Mouse (Mus musculus) CD4-positive, CD25-positive, alpha-beta regulatory T cell, adult 2 months (primary cell): Measurements from ENCODE around the gene Ier5.

Experiments
- DNase-seq: peaks from one replicate; pipeline ENCODE4 v3.0.0-alpha.2; 2012; ENCODE audit warnings: low read depth, low spot score

The Ier5 gene

DNA sequence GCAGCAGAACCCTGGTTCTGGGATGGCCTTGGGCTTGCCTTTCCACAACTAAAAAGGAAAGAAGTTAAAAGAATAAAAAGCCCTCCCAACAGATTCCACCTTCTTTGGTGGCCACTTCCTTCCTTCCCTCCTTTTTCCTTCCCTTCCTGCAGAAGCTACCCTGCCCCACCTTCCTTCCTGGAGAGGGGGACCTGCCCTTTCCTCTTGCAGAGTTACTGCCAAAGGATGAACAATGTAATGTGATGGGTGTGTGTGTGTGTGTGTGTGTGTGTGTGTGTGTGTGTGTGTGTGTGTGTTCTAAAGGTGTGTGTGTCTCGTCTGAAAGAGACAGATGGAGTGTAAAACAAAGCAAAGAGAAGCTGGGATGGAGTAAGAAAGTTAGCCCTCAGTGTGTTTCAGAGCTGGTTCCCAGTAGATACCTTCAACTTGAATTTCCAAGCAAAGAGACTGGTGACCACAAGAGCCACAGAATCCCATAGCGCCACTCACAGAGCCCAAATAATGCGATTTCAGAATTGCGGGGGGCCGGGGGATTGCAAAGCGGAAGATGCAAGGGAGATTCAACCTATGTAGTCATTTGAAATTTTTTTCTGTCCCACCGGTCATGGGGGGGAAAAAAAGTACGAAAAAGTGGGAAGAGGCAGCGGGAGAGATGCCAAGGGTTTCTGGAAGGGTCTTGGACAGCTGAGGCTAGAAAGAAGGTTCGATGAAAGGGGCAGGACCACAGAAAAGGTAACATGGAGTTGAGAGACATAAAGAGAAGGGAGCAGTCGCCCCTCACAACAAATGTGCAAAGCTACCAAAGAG lies 17.1 kb downstream of the Ier5 start:
- DNase-seq: no peak

DNA sequence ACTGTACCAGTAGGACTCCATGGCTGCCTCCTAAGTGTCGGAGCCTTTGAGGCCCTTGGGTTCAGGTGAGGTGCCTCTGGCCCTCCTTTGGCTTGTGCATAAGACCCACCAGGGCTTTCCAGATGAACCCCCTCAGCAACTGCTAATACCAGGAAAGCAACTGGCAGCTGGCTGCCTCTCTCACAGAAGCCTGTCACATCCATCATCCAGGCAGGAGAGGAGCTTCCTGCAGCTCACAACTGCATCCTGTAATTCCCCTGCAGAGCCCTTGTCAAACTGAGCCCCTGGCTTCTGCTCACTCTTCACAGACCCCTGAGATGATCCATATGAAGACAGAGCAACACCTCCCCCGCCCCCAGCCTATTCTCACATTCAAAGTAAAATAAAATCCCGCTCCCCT lies 21.8 kb downstream of the Ier5 start:
- no peak for DNase-seq

DNA sequence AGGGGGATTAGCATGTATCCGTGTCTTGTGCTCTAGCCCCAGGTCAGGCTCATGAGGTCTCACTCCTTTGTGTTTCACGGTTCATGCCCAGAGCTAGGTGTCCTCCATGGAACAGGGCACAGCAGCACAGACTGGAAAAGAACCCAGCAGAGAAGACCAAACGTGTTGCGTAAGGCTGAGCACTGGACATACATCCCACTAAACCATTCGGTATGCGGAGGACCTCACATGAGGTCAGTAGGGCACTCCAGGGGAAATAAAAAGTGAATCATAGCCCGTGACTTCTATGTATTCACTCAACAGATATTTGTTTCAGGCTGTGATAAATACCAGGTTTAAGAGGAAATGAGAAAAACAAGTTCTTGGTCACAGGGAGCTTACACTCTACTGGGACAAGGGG lies 23.6 kb downstream of the Ier5 start:
- DNase-seq: no peak

DNA sequence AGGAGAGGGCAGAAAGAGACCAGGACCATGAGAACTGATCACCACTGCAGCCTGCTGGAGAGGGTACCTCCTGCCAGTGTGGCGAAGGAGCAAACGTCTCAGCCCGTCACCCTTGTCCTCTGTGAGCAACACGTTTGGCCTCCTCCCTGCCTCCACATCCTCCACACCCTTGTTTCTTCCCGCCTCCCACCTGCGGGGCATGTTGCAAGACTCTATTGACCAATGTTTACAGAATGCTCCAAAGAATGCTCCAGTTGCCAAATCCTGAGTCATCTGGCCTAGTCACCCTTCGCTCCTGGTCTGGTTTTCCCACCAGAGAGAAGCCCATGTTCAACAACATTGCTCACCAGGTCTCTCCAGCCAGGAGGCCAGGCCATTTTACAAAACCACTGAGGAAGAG lies 24.6 kb downstream of the Ier5 start:
- no peak for DNase-seq

DNA sequence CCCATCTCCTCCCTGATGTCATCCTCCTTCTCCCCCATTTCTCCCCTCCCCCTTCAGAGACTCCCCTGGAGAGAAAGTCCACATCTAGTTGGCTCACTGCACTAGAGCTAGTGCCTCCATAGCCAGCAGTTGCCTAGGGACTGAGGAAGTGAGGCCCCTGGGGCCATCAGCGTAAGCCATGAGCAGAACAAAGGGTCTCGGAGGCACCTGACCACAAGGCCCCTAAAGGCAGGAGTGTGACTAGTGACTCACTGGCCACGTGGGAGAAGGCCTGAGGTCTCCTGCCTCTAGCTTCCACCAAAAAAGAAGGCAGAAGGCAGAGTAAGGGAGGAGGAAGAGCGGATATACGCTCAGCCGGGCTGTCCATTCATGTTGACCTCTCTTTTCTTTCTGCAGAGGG lies 25.5 kb downstream of the Ier5 start:
- no peak for DNase-seq

DNA sequence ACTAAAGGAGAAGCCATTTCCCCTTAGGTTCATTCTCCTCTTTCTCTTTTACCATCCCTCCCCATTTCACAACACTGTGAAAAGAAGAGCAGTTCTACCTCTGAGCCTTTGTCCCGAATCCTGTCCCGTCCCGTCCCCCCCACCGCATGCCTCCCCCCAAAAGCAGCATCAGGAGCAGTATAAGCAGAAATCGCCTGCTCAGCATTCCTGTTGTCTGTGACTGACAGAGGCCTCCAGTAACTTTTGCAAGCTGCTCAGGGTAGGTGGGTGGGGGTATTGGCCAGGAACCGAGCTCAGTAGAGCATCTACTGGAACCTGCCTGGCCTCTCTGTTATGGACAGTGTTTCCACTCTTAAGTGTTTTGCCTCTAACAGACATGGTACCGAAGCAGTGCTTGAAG lies 26.3 kb downstream of the Ier5 start:
- no peak for DNase-seq

DNA sequence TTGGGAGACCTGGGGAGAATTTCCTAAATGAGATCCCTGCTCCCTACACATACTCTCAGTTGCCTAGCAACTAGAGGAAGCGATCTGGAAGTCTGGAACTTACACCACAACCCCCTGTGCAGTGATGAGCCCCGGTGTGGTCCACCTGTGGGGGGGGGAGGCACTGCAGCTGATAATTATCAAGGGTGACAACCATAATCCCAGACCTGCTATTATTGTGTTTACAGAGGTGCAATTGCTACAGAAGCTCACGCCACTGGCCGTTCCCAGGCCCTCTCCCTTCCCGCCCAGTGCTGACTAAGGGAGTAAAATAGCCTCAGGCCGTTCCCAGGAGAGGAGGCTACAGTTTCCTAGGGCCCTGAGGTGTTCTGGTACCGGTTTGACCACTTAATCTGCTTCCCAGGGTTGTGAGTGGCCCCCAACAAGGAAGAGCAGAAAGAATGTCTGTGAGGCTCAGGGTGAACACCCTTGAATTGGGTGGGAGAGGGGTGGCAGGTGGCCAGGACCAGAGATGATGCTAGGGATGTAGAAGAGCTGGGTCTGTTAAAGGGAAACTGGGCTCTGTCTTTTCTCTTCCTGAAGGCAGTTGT lies 28.1 kb downstream of the Ier5 start:
- DNase-seq: no peak

DNA sequence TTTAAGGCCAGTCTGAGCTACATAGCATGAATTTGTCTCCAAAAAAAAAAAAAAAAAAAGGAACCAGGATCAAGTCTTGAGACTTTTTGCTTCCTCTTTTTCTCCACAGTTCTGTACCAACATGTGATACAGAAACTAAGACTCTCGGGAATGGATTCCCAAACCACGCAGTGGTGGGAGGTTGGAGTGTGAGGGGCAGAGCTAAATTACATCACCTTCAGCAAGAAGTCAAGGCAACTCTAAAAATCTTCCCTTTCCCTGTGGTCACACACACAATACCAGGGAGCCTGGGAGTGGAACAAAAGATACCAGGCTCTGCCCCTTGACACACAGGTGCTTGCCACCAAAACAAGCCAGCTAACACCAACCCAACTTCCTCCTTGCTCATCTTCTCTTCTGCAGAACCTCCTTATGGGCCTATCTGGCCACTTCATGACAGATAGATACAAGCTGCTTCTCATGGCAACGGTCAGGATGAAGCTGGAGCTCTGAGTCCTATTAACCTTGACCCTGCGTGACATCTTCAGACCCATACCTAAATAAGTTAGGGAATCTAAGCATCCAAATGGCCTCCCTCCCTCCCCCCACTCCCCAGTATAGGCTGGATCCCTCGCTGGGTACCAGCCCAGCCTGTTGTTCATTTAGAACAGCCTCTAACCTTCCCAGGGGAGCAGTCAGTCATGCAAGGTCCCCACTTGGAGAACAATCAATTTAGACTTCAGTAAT lies 28.7 kb downstream of the Ier5 start:
- DNase-seq: no peak

DNA sequence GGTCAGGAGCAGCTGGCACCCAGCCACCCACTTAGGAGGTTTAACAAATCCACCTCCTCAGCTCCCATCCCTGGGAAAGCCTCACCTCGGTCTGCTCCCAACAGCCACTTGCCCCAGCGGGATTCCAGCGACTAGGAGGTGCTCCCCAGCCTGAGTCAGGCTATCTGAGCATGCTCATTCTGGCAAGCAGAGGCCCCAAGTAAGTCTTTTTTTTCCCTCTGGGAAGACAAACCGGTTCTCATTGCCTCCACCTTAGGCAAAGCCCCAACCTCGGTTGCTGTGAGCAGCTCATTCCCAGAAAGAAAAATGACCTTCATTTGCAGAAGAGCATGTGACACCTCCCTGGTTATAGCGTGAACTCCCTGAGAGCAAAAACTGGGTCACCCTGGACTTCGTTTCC lies 29.7 kb downstream of the Ier5 start:
- DNase-seq: no peak

DNA sequence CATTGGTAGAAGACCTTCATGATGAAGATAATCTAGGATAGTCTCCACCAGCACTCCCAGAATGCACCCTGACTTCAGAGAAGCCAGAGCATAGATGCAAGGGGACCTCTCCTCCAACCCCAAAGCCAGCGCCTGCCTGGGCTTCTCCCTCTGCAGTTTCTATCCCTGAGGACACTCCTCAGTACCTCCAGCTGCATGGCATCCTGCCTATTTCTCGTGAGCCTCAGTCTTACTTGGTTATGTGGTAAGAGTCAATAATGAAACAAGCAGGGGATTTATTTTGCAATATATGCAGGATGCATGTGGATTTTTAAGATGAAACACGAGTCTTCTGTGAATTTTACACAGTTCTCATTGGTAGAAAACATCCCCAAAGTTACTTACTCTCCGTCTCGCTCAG lies 33.2 kb downstream of the Ier5 start:
- DNase-seq: no peak

DNA sequence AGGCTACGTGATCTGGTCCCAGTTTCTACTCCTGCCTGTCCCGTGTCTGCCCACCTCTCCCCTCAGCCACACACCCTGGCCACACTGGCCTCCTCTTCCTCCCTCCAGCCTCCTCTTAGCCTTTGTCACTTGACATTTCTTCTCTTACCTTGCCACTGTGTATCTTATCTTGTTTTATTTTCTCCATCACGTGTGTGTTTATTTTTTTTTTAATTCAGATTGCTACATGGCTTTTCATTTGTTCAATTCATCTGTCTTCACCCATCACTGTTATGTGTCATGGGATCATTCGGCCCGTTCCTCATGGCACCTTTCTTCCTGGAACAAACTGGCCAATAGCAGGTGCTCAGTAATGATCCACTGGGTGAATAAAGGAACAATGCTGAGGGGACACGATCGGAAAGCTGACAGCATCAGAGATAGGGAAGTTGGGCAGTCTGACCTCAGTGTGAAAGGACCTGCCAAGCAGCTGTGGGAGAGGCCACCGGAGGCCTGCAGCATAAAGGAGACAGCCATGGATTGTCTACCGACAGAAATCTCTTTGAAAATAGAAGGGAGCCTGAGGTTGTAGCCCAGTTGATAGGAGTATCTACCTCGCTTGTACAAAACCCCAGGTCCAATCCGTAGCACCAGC lies 34.3 kb downstream of the Ier5 start:
- DNase-seq: no peak

DNA sequence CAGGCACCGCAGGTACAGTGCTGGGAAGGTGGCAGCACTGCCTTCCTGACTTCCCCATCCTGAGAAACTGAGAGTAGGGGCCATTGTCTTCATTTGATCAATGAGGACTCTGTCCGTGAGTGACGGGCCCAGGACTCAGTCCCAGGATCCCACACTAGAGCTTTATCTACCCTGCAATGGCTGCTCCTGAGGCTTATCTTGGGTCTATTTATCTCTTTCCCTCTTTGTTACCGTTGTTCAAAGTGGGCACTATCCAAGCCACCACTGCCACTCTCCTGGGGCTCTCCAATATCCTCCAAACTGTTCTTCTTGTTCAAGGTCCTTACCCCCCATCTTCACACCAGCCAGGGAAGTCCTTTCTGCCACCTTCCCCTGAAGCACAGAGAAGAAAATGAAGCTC lies 34.8 kb downstream of the Ier5 start:
- DNase-seq: no peak

DNA sequence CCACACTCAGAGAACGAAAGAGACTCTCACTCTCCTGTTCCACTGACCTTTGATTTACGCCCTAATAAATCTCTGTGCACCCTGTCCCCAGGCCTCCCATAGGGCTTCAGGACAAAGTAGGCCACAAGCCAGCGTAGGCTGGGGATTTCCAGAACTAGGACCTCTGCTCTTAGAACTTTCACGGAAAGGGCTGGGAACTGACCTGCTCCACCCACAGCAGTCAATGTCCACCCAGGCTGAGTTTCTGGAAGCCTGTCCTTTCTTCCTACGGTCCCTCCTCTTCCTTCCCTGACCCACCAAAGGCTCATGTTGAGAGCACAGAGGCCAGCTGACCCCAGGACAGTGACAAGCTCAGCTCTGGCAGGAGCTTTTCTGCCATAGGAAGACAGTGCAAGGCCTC lies 35.3 kb downstream of the Ier5 start:
- DNase-seq: no peak

DNA sequence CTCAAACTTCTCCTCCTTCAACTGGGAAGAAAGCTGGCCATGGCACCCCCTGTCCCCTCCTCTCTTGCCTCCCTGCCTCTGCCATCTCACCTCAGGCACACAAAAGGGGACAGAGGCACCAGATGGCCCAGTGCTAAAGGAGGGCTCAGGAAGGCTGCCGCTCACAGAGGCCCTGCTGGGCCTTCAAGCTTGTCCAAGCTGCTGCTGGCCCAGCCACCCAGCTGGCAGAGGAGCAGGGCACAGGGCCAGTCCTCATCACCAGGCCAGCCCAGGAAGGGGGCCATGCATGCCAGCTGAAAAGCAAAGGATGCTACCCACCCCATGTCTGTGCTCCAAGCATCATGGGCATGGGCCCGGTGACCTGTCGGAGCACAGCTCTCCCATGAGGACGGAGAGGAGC lies 36.5 kb downstream of the Ier5 start:
- DNase-seq: no peak

DNA sequence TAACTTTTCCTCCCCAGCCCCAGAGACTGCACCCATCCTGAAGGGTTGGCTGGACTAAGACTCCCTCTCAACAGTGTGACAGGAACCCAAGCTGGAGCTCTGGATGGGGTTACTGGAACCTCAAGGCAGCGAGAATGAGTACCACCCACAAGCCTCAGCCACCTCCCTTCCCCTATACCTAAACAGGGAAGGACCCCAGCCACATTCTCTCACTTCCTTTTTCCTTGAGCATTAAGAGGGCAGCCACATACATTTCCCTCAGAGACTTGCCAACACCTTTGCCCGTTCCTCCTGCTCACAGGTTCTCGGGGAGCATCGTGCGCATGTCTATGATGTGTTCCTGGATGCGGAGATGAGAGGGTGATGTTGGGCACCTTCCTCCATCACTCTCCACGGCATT lies 37.4 kb downstream of the Ier5 start:
- DNase-seq: no peak

DNA sequence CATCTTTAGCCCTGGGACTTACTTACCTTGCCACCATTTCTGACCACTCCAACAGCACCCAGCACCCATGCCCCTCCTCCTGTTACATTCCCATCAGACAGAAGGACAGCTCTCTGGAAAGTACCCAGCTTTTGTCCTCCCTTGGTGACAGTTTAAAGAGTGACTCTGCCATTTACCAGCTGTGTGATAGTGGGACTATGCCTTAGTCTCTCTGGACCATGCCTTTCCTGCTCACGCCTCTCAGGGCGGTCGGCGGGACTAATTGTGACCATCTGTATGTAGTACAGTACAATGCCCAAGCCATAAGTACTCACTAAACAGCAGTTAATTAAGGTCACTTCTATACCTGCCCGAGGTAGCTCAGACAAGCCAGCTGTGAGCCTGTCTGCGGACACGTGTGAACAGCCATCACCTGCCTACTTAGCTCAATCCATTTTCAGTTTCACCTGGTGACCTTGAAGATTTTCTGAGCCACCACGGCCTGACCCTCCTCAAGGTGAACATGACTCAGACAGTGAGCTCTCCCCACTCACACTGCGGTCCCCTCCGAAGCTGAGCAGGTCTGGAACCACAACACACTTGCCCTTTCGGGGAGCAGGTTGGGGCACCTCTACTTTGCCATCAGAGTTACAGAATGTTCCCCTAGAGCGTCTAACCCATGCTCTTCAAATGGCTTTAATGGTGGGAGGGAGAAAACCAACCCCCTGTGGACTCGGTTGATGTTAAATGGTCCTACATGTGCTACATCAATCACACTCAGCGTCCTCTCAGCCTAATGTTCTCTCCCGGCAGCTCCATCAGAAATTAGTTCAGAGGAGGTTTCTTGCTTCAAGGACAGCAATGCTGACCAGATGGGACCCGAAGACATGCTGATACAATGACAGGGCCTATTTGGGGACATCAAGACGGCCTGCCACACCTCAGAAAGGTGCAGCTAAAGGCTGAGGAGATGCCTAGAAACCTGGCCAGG lies 38.3 kb downstream of the Ier5 start:
- no peak for DNase-seq

DNA sequence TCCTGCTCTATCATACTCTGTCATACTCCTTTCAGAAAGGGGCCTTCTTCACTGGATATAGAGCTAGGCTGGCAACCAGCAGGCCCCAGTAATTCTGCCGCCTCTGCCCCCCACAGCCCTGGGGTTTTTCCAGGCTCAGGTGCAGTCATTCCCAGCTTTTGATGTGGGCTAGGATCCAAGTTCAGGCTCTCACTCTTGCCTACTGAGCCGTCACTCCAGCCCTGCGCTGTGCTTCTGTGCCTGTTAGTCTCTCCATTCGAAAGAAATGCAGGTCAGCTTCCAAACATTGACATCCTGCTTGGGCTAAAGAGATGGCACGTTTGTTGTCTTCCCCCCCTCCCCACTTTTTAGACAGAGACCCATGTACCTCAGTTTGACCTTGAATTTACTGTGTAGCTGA lies 39.2 kb downstream of the Ier5 start:
- DNase-seq: no peak

DNA sequence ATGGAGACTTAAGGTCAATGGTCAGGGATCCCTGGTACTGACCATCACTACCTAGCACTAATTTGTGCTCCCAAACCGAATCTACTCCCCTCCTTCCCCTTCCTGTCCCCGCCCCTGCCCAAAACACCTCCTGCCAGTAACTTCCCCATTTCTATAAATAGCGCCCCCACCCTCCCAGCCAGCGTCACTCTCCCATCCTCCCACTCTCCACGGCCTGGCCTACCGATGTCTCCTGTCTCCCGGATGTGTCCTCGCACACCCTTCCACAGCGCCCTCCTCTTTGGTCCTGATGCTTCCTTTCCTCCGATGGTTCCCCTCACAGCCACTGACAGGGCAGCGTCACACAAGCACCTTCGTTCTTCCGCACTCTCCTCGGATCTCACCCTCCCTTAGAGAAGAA lies 39.9 kb downstream of the Ier5 start:
- DNase-seq: peak; percentile 88

DNA sequence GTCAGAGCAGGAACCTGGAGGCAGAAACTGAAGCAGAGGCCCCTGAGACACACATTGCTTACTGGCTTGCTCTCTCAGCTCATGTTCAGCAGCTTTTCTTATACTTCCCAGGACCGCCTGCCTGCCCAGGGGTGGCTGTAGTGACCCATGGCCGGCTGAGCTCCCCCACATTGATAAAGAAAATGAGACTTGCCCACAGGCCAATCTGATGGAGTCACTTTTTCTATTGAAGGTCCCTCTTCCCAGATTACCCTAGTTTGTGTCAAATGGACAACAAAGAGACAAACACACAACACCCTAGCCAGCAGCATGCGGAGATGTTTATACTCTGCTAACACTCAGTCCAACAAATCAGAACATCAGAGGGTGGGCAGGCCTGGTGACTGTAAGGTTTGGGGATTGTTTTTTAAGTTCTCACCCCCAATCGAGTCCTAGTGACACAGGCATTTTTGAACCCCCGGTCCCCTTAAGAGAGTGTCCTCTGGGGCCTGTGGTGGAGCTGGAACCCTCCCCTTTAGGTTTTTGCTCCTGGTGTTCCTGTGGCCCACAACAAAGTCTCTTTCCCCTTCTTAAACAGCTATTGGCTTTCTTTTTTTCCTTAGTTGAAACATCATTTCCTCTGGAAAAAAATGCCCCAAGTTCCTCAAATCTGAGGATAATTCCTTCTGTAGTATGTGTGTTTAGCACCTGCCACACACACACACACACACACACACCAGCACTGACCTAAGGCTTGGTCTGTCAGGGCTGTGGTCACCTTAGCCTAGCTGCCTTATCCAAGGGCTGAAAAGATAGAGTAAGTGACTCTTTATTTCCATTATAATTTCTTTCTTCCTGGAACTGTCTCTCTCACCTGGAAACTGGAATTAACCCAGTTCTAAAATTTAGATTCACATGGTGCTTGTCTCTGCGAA lies 41.1 kb downstream of the Ier5 start:
- DNase-seq: no peak

DNA sequence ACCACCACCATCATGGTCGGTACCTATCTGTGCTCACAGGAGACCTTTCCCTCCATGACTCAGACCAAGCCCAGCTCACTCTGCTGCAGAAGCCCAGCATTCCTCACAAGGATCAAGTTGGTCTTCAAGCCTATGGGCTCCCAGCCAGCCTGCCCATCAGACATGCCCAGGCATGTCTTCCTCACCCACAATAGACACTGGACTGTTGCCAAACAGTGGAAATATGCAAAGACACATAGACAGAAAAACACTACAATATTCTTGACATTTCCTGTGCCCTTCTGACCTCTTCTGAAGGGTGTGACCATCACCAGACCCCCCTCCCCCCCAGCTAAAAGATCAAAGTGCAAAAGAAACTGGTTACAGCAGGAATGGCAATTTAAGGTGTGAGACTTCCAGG lies 43.3 kb downstream of the Ier5 start:
- peak; percentile 50 for DNase-seq
